Mouse (Mus musculus): ENCODE measurements at regions not wholly inside any gene's neighbourhood (a gene's known extent, or its start where the extent isn't known, plus 50 kb on each side); places are given as distances from the start of the nearest gene placed in this dataset.

DNA sequence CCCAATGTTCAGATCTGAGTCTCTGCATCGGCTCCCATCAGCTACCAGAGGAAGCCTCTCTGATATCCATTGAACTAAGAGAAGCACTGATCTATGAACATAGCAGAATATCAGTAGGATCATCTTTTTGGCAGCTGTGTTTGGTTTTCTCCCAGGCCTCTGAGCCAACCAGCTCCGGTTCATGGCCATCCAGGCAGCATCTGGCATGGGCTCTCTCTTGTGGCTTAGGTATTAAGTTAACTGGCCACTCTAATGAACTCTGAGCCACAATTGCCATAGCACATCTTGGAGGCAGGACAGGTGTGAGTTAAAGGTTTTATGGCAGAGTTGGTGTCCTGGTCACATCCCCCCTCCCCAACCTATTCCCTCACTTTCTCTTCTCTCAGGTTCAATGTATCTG is 90.2 kb upstream of the Ufm1 start:
- no peak for DNase-seq (ENCODE audit: low read depth)
- TF ChIP-seq CTCF (IDR thresholded peaks at IDR 0.05; ENCODE audit: borderline replicate concordance, extremely low read depth, insufficient read depth, insufficient read length) (no peak), POLR2A (IDR thresholded peaks at IDR 0.05; ENCODE audit: borderline replicate concordance, extremely low read depth, insufficient read depth, insufficient read length, poor library complexity, severe bottlenecking) (no peak)

DNA sequence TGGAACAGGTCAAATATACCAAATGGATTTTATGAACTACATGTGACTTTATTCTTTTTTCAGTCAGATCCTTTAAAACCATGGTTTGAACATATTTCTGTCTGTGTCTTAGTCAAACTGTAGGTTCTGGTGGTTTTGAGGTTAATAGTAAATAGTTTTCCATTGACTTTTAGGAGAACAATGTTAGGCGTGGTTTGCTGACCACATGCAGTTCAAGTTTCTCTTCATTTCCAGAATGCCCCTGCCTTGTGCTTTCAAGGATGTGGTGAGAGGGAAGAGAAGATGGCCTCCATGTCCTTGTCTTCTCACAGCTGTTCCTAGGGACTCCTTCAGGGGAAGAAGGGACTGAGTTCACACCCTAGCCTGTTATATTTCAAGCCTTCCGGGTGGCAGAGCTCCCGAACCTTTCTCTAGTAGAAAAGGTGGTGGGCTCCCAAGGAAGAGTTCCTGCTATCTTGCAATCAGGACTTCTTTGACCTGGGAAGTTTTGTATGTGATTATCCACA is 76.1 kb upstream of the Ufm1 start:
- DNase-seq (ENCODE audit: low read depth), result no peak

DNA sequence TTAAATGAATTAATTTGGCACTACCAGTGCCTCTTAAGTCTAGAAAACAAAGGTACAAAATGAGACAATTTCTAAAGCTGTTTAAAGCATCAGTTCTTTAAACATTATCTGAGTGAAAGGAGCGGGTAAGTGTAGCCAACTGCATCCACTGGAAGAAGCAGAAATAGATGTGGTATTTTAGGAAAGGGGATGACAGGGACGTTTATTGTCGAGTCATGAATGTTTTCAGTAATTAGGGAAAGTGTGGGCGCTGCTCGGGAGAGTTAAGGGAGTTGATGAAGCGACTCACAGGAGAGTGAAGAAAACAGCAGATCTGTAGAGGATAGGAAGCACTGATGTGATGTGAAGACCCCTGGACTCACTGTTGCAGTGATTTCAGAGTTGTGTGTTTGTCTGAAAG is 68.1 kb upstream of the Ufm1 start:
- TF ChIP-seq CTCF (IDR thresholded peaks at IDR 0.05; ENCODE audit: borderline replicate concordance, extremely low read depth, insufficient read depth, insufficient read length), result no peak
- TF ChIP-seq POLR2A (IDR thresholded peaks at IDR 0.05; ENCODE audit: borderline replicate concordance, extremely low read depth, insufficient read depth, insufficient read length, poor library complexity, severe bottlenecking), result no peak
- no peak for DNase-seq (ENCODE audit: low read depth)

More for the DNA sequence above, 76.1 kb upstream of the Ufm1 start:
- TF ChIP-seq CTCF (IDR thresholded peaks at IDR 0.05; ENCODE audit: borderline replicate concordance, extremely low read depth, insufficient read depth, insufficient read length) (no peak), POLR2A (IDR thresholded peaks at IDR 0.05; ENCODE audit: borderline replicate concordance, extremely low read depth, insufficient read depth, insufficient read length, poor library complexity, severe bottlenecking) (no peak)

DNA sequence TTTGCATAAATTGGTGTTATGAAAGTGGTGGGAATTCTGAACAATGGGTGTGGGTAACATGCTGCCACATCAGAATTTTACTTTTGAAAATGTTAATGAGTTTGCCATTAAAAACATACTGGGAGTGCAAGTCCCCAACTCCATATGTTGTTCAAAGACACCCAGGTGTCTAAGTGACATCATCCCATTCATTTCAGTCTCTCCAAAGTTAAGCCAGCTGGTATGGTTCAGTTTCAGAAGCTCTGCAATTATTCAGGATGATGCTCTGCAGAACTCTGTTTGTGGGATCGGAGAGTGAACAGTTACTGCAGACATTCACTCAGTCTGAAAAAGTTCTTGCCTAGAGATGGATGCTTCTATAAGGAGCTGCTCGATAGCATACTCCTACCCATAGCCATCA is 56.3 kb upstream of the Ufm1 start:
- DNase-seq (ENCODE audit: low read depth), result no peak
- TF ChIP-seq CTCF (IDR thresholded peaks at IDR 0.05; ENCODE audit: borderline replicate concordance, extremely low read depth, insufficient read depth, insufficient read length) (no peak), POLR2A (IDR thresholded peaks at IDR 0.05; ENCODE audit: borderline replicate concordance, extremely low read depth, insufficient read depth, insufficient read length, poor library complexity, severe bottlenecking) (no peak)

DNA sequence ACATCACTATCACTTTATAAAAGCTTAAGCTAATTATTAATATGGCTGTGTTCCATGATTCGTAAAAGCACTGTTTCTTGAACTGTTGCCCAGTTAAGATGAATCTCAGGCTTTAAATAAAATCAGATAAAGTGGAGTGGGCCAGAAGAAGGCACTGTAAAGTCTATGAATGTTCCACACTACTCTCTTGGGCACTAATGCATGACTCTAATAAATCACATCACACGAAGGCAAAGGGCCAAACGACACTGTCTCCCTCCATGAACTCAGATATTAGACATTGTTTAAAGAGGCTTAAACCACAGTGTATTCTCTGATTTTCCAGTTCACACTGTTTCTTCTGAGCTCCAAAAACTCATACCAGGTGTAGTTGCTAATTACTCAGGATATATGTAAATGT is 55.9 kb upstream of the Ufm1 start:
- DNase-seq (ENCODE audit: low read depth), result no peak
- no peak for TF ChIP-seq POLR2A (IDR thresholded peaks at IDR 0.05; ENCODE audit: borderline replicate concordance, extremely low read depth, insufficient read depth, insufficient read length, poor library complexity, severe bottlenecking)
- no peak for TF ChIP-seq CTCF (IDR thresholded peaks at IDR 0.05; ENCODE audit: borderline replicate concordance, extremely low read depth, insufficient read depth, insufficient read length)

DNA sequence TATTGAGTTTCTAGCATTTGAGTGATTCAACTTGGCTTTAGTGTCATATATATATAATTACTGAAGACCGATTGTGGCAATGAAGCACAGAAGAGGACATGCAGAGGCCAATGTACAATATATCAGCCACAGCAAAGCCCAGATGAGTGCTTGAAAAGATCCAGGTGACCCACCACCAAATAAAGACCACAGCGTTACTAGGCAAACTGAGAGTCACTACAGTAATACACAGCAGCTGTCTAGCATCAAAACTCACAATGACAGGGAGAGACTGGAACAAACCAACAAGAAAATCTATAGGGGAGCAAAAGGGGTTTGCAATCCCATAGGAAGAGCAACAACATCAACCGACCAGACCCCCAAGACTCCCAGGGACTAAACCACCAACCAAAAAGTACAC is 54.3 kb upstream of the Ufm1 start:
- DNase-seq (ENCODE audit: low read depth), result no peak
- TF ChIP-seq POLR2A (IDR thresholded peaks at IDR 0.05; ENCODE audit: borderline replicate concordance, extremely low read depth, insufficient read depth, insufficient read length, poor library complexity, severe bottlenecking), result no peak
- no peak for TF ChIP-seq CTCF (IDR thresholded peaks at IDR 0.05; ENCODE audit: borderline replicate concordance, extremely low read depth, insufficient read depth, insufficient read length)

DNA sequence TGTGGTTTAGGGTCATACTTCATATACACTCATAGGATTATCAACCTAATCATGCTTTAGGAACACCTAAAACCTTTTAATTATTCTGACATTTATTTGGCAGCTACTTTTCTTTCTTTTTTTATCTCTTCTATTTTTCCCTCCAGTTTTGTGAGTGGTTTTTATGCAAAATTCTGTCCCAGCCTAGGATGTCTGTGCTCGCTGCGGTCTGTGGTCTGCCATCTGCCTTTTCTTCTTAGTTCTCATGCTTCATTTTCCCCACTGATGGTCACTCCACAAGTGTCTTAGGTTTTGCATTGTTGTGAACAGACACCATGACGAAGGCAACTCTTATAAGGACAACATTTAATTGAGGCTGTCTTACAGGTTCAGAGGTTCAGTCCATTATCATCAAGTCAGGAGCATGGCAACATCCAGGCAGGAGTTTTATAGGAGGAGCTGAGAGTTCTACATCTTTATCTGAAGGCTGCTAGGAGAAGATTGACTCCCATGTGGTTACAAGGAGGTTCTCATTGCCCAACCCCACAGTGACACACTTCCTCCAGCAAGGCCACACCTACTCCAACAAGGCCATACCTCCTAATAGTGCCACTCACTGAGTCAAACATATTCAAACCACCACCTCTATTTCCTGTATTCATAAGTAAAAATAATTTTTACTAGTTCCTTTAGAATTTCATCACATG is 50.5 kb upstream of the Ufm1 start:
- TF ChIP-seq CTCF (IDR thresholded peaks at IDR 0.05; ENCODE audit: borderline replicate concordance, extremely low read depth, insufficient read depth, insufficient read length), result no peak
- no peak for DNase-seq (ENCODE audit: low read depth)

Measured in brain, embryonic 14.5 days (tissue).